Mouse (Mus musculus): Measurements from ENCODE around the gene Tiam1.
"Not testable (repeated sequence)": the region's sequence is repeated elsewhere in the genome, so short reads cannot be mapped to it uniquely, and the experiment has no call there.

Gene Tiam1

GRCm38 (mm10) chr16:90112577-90113155 is 30.9 kb downstream of the Tiam1 start:
- DNase-seq (ENCODE audit: extremely low read depth, low read depth, low spot score), result no peak

GRCm38 (mm10) chr16:90109500-90109899 is 34.1 kb downstream of the Tiam1 start:
- DNase-seq (ENCODE audit: extremely low read depth, low read depth, low spot score), result no peak

GRCm38 (mm10) chr16:90104714-90105459 is 38.7 kb downstream of the Tiam1 start:
- DNase-seq (ENCODE audit: extremely low read depth, low read depth, low spot score), result peak; percentile 95

DNA sequence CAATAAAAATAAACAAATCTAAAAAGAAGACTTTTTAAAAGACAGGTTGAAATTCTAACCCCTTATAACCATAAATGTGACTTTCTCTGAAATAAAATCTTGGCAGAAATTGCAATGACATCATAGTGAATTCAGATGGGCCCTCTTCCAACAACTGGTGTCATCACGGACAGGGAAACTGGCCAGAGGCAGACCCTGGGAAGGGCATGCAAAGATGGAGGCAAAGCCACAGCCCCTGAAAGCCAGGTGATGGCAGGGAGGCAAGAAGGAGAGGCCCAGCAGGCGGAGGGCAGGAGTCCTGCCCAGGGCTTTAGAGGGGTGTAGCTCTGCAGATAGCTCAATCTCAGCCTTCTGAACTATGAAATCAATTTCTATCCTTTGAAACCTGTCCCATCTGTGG is 39.8 kb downstream of the Tiam1 start:
- no peak for DNase-seq (ENCODE audit: extremely low read depth, low read depth, low spot score)

DNA sequence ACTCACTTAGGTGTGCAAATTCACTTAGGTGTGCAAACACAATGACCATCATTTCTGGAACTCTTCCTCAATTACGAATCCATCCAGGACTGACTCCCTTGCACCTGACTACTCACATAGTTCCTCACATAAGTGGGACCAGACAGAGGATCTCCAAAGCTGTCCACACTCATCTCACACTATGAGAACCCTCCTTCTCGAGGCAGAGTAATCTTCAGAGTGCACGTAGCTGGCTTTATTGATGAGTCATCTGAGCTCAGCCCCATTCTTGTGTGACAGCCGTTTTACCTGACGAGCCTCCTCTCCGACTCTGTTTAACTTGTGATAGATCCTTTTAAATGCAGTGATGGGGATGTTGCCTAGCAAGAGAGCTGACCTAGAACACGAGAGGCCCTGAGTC is 41.0 kb downstream of the Tiam1 start:
- DNase-seq (ENCODE audit: extremely low read depth, low read depth, low spot score), result no peak

GRCm38 (mm10) chr16:90098191-90098605 is 45.4 kb downstream of the Tiam1 start:
- DNase-seq (ENCODE audit: extremely low read depth, low read depth, low spot score), result no peak

GRCm38 (mm10) chr16:90097769-90098168 is 45.8 kb downstream of the Tiam1 start:
- no peak for DNase-seq (ENCODE audit: extremely low read depth, low read depth, low spot score)

DNA sequence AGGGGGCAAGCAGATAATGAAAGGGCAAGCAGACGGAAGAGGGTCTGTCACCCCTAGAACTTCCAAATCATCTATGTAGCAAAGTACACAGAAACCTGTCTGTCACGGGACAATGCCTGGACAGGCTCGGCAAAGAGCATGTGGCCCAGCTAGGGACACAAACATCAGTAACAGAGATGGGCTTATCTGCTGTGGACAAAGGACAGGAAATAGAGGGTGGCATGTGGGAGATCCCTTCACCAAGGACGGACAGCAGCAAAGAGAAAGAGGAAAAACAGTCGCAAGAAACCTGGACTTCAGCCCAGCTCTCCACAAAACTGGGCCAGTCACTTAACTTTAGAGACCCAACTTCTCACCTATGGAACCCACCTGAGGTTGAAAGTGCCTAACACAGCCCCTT is 47.6 kb downstream of the Tiam1 start:
- no peak for DNase-seq (ENCODE audit: extremely low read depth, low read depth, low spot score)

DNA sequence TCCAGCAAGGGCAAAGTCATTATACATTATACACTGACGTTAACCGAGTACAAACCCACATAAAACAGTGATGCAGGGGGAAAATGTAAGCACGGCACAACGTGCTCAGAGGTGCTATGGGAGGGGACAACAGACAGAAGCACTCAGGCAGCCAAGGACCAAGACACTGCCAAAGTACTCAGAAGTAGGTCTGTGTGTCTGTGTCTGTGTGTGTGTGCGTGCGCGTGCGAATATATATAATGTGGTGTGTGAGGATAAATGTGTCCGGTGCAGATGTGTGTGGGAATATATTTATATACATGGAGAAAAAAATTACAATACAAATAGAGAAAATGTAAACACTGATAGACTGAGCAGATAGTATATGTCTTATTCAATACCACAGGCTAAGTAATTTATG is 50.6 kb downstream of the Tiam1 start:
- DNase-seq (ENCODE audit: extremely low read depth, low read depth, low spot score), result no peak

- no peak for DNase-seq (ENCODE audit: extremely low read depth, low read depth, low spot score)
Measured at GRCm38 (mm10) chr16:90091906-90092305, 51.7 kb downstream of the Tiam1 start.

GRCm38 (mm10) chr16:90091112-90091720 is 52.4 kb downstream of the Tiam1 start:
- no peak for DNase-seq (ENCODE audit: extremely low read depth, low read depth, low spot score)

GRCm38 (mm10) chr16:90090368-90090767 is 53.2 kb downstream of the Tiam1 start:
- no peak for DNase-seq (ENCODE audit: extremely low read depth, low read depth, low spot score)

DNA sequence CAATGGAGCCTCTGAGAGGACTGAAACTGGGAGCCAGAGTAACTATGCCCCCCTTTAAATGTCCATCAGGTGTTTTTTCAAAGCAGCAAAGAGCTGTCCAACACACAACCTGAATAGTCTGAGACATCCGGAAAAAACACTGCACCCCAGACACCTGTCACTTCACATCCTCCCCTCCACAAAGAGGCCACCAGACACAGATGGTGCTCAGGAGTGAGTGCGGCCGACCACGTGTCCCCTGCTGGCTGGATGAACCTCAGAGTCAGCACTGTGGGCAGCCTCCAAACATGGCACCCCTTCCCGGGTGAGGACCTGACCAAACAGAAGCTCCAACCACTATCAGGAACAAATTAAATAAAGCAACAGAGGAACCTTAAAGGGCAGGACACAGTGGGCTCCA is 56.3 kb downstream of the Tiam1 start:
- no peak for DNase-seq (ENCODE audit: extremely low read depth, low read depth, low spot score)

DNA sequence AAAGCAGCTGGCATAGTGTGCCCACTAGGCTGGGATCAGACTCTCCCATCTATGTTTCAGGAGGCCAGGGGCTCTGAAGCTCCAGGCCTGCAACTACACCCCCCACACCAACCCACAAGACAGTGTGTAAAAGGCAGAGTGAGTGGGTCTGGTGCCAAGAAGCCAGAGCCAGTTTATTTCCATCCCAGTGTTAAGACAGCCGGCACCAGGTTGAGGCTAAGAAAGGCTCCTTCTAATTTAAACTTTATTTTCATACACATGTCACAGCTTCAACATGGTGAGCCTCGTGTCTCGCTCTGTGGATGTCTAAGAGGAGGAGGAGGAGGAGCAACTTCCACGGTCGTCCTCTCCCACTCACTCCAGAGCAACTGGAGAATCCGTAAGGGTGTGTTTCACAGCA is 57.5 kb downstream of the Tiam1 start:
- DNase-seq (ENCODE audit: extremely low read depth, low read depth, low spot score), result no peak

GRCm38 (mm10) chr16:90085580-90085979 is 58.0 kb downstream of the Tiam1 start:
- no peak for DNase-seq (ENCODE audit: extremely low read depth, low read depth, low spot score)

DNA sequence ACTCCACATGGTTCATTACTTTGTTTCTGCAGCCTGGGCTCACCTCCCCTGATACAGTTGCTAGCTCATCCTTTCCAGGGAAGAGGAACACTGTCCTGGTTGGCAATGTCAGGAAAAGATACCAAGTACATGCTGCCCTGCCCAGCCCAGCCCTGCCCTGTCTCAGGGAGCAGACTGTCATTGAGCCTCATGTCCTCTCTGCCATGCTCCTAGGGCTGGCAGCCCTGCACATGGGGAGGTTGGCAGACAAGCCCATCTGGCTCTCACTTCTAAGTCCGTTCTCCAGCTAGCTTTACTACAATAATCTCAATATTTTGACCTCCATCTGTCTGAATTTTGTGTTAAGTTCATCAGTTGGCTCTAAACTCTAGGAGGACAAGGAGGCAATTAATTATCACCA is 62.4 kb downstream of the Tiam1 start:
- no peak for DNase-seq (ENCODE audit: extremely low read depth, low read depth, low spot score)

GRCm38 (mm10) chr16:90078806-90079381 is 64.7 kb downstream of the Tiam1 start:
- no peak for DNase-seq (ENCODE audit: extremely low read depth, low read depth, low spot score)

DNA sequence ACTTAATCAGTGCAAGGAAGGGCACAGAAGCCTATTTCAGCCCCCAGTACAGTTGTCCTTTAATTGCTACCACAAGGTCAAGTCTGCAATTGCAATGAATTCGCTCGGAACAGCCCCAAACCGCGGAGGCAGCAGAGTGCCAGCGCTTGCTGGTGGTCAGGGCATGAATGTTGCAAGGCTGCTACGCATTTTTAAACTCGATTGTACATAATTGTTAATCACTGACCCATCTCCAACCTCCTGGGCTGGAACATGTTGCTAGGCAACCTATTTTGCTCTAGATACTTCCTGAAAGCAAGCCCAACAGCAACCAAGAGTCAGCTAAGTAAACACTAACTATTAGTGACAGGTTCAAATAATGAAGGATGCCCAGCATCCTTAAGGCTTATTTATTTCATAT is 70.1 kb downstream of the Tiam1 start:
- no peak for DNase-seq (ENCODE audit: extremely low read depth, low read depth, low spot score)

GRCm38 (mm10) chr16:90072651-90073050 is 70.9 kb downstream of the Tiam1 start:
- no peak for DNase-seq (ENCODE audit: extremely low read depth, low read depth, low spot score)

DNA sequence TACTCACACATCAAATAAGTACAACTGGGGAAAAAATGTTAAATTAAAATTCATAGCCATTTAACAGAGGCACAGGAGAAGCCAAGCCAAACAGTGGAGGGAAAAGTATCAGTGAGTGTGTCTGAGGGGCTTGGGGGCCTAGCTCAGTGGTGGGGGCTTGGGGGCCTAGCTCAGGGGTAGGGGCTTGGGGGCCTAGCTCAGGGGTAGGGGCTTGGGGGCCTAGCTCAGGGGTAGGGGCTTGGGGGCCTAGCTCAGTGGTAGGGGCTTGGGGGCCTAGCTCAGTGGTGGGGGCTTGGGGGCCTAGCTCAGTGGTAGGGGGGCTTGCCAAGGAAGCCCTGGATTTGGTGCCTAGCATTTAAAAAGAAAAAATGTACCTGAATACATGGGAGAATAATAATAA is 72.4 kb downstream of the Tiam1 start:
- not testable (repeated sequence) for DNase-seq (ENCODE audit: extremely low read depth, low read depth, low spot score)

DNA sequence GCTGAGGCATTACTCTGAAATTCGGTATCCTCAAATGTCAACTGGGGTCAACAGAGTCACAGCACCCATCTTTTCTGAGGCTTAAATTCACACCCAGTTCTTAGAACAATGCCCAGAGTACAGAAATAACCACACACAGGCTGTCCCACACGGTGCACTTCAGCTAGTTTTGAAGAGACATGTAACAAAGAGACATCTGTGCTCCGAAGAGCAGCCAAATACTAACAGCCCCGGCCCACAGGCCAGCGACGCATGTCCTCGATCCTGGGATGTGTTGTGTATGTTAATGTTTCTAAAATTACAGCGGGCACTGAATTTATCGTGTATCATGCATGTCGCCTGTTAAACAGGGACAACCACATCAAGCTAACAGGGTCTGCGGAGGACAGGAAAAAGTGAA is 73.5 kb downstream of the Tiam1 start:
- DNase-seq (ENCODE audit: extremely low read depth, low read depth, low spot score), result no peak

DNA sequence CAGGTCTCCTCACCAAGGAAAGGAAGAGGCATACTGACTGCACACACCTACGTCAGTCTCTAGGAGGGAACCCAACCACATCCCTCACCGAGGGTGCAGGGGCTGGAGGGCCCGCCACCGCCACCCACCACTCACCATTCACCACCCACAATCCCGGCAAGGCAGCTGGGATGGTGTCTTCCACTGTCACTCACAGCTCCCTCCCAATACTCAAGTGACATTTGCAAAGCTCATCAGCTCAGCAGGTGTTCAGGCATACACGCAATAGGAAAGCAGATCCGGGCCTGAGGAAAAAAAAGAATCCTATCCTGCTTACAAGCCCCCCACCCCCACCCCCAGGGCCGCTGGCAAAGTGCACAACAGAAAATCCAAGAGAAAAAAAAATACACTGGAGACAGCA is 74.4 kb downstream of the Tiam1 start:
- no peak for DNase-seq (ENCODE audit: extremely low read depth, low read depth, low spot score)
